Comparison of ENCODE assay signal across 21 mouse cellular contexts in the genomic region with DNA sequence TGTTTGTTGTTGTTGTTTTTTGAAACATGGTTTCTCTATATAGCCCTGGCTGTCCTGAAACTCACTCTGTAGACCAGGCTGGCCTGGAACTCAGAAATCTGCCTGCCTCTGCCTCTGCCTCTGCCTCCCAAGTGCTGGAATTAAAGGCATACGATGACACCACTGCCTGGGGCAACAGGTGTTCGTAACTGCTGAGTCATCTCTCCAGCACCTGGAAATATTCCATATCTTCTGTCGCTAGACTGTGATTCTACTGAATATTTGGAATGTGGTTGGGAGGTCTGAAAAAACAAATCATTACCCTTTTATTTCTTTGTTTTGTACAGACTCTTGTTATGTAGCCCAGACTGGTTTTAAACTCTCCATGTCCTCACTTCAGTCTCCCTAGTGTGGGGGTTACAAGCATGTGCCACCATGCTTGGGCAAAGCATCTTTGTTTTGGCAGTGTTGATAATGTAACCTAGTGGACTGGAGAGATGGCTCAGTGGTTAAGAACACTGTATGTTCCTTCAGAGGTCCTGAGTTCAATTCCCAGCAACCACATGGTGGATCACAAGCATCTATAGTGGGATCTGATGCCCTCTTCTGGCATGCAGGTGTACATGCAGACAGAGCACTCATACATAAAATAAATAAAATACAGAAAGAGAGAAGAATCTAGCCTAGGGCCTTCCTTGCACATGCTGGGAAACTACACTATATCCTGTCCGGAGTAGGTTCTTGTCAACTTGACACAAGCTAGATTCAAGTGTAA. TPM values are rescaled to one million over a fixed set of nuclear protein-coding genes. Genes with fewer than 3 reads are reported as not detected.
A peak's percentile ranks its signal among the peaks of the same experiment; 100 is the strongest.
DNase-seq lines count a peak whose midpoint lies in the region; ATAC-seq and TF ChIP-seq lines count a peak whose summit lies in the region.
"Had no signal": no experiment of that assay in that cellular context is flagged by ENCODE, and none has a peak within 500 bp of the region (broad histone marks: within the 10 kb centered on the region; RNA-seq: fewer than 3 reads in every experiment).

No protein-coding gene starts in this region.

- no peak for TF ChIP-seq POLR2A in liver, adult 2 months (IDR thresholded peaks at IDR 0.05; ENCODE audit: extremely low read depth, insufficient read depth, low read length)
- TF ChIP-seq POLR2A in CH12.LX (IDR thresholded peaks at IDR 0.05; ENCODE audit: low read depth, low read length), result no peak

- in situ Hi-C loops in CH12.LX (cut with MboI; ENCODE audit: low pct_ligation_motif_present, low pct_unique_long_range_greater_than_20kb, low sequenced_read_pairs), result no loop called here

- H3K27me3 ChIP-seq in liver, adult 2 months (ENCODE audit: control insufficient read depth, insufficient read depth, low read length), result no peaks in the 10 kb centered on the region
- no peaks in the 10 kb centered on the region for H3K27me3 ChIP-seq in liver, embryonic 12.5 days (replicated peaks)
- no peaks in the 10 kb centered on the region for H3K27me3 ChIP-seq in CH12.LX (replicated peaks)
- no peaks in the 10 kb centered on the region for H3K27me3 ChIP-seq in intestine, postnatal 0 days (replicated peaks; ENCODE audit: control insufficient read depth, insufficient read depth, low read length)
- H3K27me3 ChIP-seq: embryonic facial prominence, embryonic 12.5 days; hindbrain, embryonic 12.5 days; limb, embryonic 15.5 days had no signal

- peaks cover 18% of the 10 kb centered on the region for H3K4me1 ChIP-seq in liver, adult 2 months (ENCODE audit: control insufficient read depth, insufficient read depth, low read length)
- peaks cover 29% of the 10 kb centered on the region for H3K4me1 ChIP-seq in liver, embryonic 12.5 days
- H3K4me1 ChIP-seq in CH12.LX (ENCODE audit: control insufficient read depth in 1 of 2, insufficient read depth in 2 of 2), result peaks cover 21 to 48% of the 10 kb centered on the region in 2 experiments
- H3K4me1 ChIP-seq in intestine, postnatal 0 days (replicated peaks; ENCODE audit: control insufficient read depth, insufficient read depth, low read length), result peaks cover 13% of the 10 kb centered on the region

- H3K79me2 ChIP-seq in liver, adult 2 months (ENCODE audit: control insufficient read depth, insufficient read depth, low read length), result no peaks in the 10 kb centered on the region
- H3K79me2 ChIP-seq in CH12.LX (replicated peaks; ENCODE audit: control insufficient read depth, extremely low read depth, insufficient read depth, poor library complexity, severe bottlenecking), result no peaks in the 10 kb centered on the region

- no peak overlapping the region for H3K4me3 ChIP-seq in gastrocnemius, adult 2 months
- no peak overlapping the region for H3K4me3 ChIP-seq in liver, adult 2 months (ENCODE audit: insufficient read depth, low read depth, low read length)
- H3K4me3 ChIP-seq in liver, embryonic 12.5 days, result no peak overlapping the region
- H3K4me3 ChIP-seq in CH12.LX (replicated peaks in 1 of 3; ENCODE audit: low read depth in 2 of 3, low read length in 2 of 3, poor library complexity in 1 of 3), result no peak overlapping the region
- H3K4me3 ChIP-seq in intestine, postnatal 0 days (ENCODE audit: low read depth, low read length), result no peak overlapping the region
- H3K4me3 ChIP-seq: embryonic facial prominence, embryonic 12.5 days; hindbrain, embryonic 12.5 days; limb, embryonic 15.5 days had no signal

- H3K36me3 ChIP-seq in liver, adult 2 months (ENCODE audit: control insufficient read depth, insufficient read depth, low read length), result peaks cover 5% of the 10 kb centered on the region; the same call in 1 of the 2 replicates
- H3K36me3 ChIP-seq in liver, embryonic 12.5 days, result no peaks in the 10 kb centered on the region
- H3K36me3 ChIP-seq in CH12.LX (replicated peaks in 1 of 2; ENCODE audit: control insufficient read depth in 1 of 2, insufficient read depth in 1 of 2, low read length in 1 of 2), result peaks cover 14 to 33% of the 10 kb centered on the region in 2 experiments
- H3K36me3 ChIP-seq in intestine, postnatal 0 days (ENCODE audit: control insufficient read depth, insufficient read depth), result peaks cover 19% of the 10 kb centered on the region
- H3K36me3 ChIP-seq: embryonic facial prominence, embryonic 12.5 days; hindbrain, embryonic 12.5 days; limb, embryonic 15.5 days had no signal

- no peak overlapping the region for H3K4me2 ChIP-seq in liver, embryonic 12.5 days
- H3K4me2 ChIP-seq in CH12.LX (ENCODE audit: insufficient read depth, low read depth, poor library complexity, severe bottlenecking), result no peak overlapping the region
- H3K4me2 ChIP-seq in intestine, postnatal 0 days (replicated peaks; ENCODE audit: low read depth), result no peak overlapping the region; the same call in 1 of the 2 replicates
- H3K4me2 ChIP-seq: embryonic facial prominence, embryonic 12.5 days; hindbrain, embryonic 12.5 days; limb, embryonic 15.5 days had no signal

- no peak for ATAC-seq in liver, embryonic 12.5 days
- no peak for ATAC-seq in intestine, postnatal 0 days
- ATAC-seq: forebrain, embryonic 16.5 days had no signal

- TF ChIP-seq RAD21 in CH12.LX (IDR thresholded peaks at IDR 0.05; ENCODE audit: low read depth, low read length), result no peak

- H3K9ac ChIP-seq in liver, adult 2 months (ENCODE audit: low read depth, low read length), result no peak overlapping the region
- no peak overlapping the region for H3K9ac ChIP-seq in liver, embryonic 12.5 days
- no peak overlapping the region for H3K9ac ChIP-seq in CH12.LX (ENCODE audit: insufficient read depth, low read depth)
- no peak overlapping the region for H3K9ac ChIP-seq in intestine, postnatal 0 days (ENCODE audit: low read depth, low read length)
- H3K9ac ChIP-seq: embryonic facial prominence, embryonic 12.5 days; hindbrain, embryonic 12.5 days; limb, embryonic 15.5 days had no signal

- intact Hi-C loops in gastrocnemius, adult 2 months (cut with DNase I), result no loop called here

- TF ChIP-seq CTCF in gastrocnemius, adult 2 months (IDR thresholded peaks at IDR 0.05), result peak; percentile 22; the same call in 1 of the 2 replicates
- no peak for TF ChIP-seq CTCF in liver, adult 2 months (IDR thresholded peaks at IDR 0.05; ENCODE audit: low read depth, low read length)
- TF ChIP-seq CTCF in CH12.LX (conservative IDR thresholded peaks at IDR 0.05 in 1 of 2, IDR thresholded peaks at IDR 0.05 in 1 of 2; ENCODE audit: low read depth in 2 of 2, low read length in 2 of 2), result peak in 1 of 2 experiments; percentile 36; a peak in 3 of 4 replicates
- peak; percentile 55 for TF ChIP-seq CTCF in intestine, postnatal 0 days (IDR thresholded peaks at IDR 0.05; ENCODE audit: low read depth)

- no peaks in the 10 kb centered on the region for H3K9me3 ChIP-seq in liver, embryonic 12.5 days (replicated peaks)
- no peaks in the 10 kb centered on the region for H3K9me3 ChIP-seq in CH12.LX (replicated peaks; ENCODE audit: low read length)
- H3K9me3 ChIP-seq in intestine, postnatal 0 days (ENCODE audit: control insufficient read depth), result no peaks in the 10 kb centered on the region
- H3K9me3 ChIP-seq: embryonic facial prominence, embryonic 12.5 days; hindbrain, embryonic 12.5 days; limb, embryonic 15.5 days had no signal

- dilution Hi-C loops in CH12.LX (cut with MboI; ENCODE audit: extremely low pct_ligation_motif_present, extremely low pct_unique_long_range_greater_than_20kb, low sequenced_read_pairs), result no loop called here

- H3K27ac ChIP-seq in gastrocnemius, adult 2 months, result no peak overlapping the region
- no peak overlapping the region for H3K27ac ChIP-seq in liver, adult 2 months (replicated peaks; ENCODE audit: insufficient read depth, low read depth, low read length)
- H3K27ac ChIP-seq in liver, embryonic 12.5 days, result no peak overlapping the region
- no peak overlapping the region for H3K27ac ChIP-seq in CH12.LX (ENCODE audit: insufficient read depth, low read depth)
- H3K27ac ChIP-seq in intestine, postnatal 0 days (ENCODE audit: low read depth, low read length), result no peak overlapping the region; the same call in 1 of the 2 replicates
- H3K27ac ChIP-seq: embryonic facial prominence, embryonic 12.5 days; hindbrain, embryonic 12.5 days; limb, embryonic 15.5 days had no signal

- 43% methylated on average over 4 of the region's 4 CpGs for WGBS in liver, adult 2 months
- 78% methylated on average over 4 of the region's 4 CpGs for WGBS in liver, embryonic 12.5 days (ENCODE audit: insufficient replicate concordance)
- 51% methylated on average over 4 of the region's 4 CpGs for WGBS in intestine, postnatal 0 days

- DNase-seq in gastrocnemius, adult 2 months, result no peak
- no peak for DNase-seq in gastrocnemius, postnatal 25 days
- peak; percentile 30 for DNase-seq in liver, adult 2 months (ENCODE audit: extremely low read depth, low read depth, low spot score)
- DNase-seq in CH12.LX (ENCODE audit: extremely low read depth), result no peak
- no peak for DNase-seq in cerebellum, adult 9-11 months
- DNase-seq in ovary, postnatal 14 days (ENCODE audit: low spot score), result no peak
- DNase-seq: adrenal gland, postnatal 36 days; cerebellum, adult 2 months; kidney, adult 11 months; kidney, postnatal 14 days; layer of hippocampus, adult 9-11 months; lung, postnatal 10 days; thymus, postnatal 36 days had no signal

- no peak for TF ChIP-seq EP300 in CH12.LX (IDR thresholded peaks at IDR 0.05; ENCODE audit: low read length)

RNA-seq across cellular contexts. Expression of a gene that starts 10.1 kb away (rescaled TPM):
- 10 to 100 TPM; 26.5 to 30.2 TPM for total RNA-seq in gastrocnemius, adult 2 months (2021)
- total RNA-seq in gastrocnemius, postnatal 25 days (2021), result 10 to 100 TPM; 20.4 to 23.3 TPM
- total RNA-seq in liver, adult 2 months (2014; rRNA removed), result 23.4 and 28.5 TPM in 2 replicates
- 26.3 and 39.4 TPM in 2 replicates for polyA plus RNA-seq in liver, adult 2 months (2012; rRNA removed)
- 8.3 and 8.9 TPM in 2 replicates for polyA plus RNA-seq in liver, embryonic 12.5 days (2016; fragmentation: Nextera tagmentation; extraction: Ambion mirVana)
- total RNA-seq in CH12.LX (2012; rRNA removed) (42.1 and 52.1 TPM in 2 replicates), CH12.LX (2014; rRNA removed) (33.3 and 35.5 TPM in 2 replicates)
- polyA plus RNA-seq in CH12.LX (2012; ENCODE audit: insufficient read length, low read depth), result 53.7 and 63.5 TPM in 2 replicates
- polyA plus RNA-seq in intestine, postnatal 0 days (2015; fragmentation: Nextera tagmentation; extraction: Ambion mirVana), result 79.8 and 81.0 TPM in 2 replicates

RNA-seq across cellular contexts. Expression of a gene that starts 12.0 kb away (rescaled TPM):
- total RNA-seq in gastrocnemius, adult 2 months (2021), result not detected
- not detected for total RNA-seq in gastrocnemius, postnatal 25 days (2021)
- 0.74 TPM in 1 of 2 replicates, not detected in the other for total RNA-seq in liver, adult 2 months (2014; rRNA removed)
- 0.49 TPM in 1 of 2 replicates, not detected in the other for polyA plus RNA-seq in liver, adult 2 months (2012; rRNA removed)
- 0.57 TPM in 1 of 2 replicates, not detected in the other for polyA plus RNA-seq in liver, embryonic 12.5 days (2016; fragmentation: Nextera tagmentation; extraction: Ambion mirVana)
- 0.25 and 0.30 TPM in 2 replicates for total RNA-seq in CH12.LX (2012; rRNA removed)
- total RNA-seq in CH12.LX (2014; rRNA removed), result not detected in 2 replicates
- 2.8 and 6.6 TPM in 2 replicates for polyA plus RNA-seq in CH12.LX (2012; ENCODE audit: insufficient read length, low read depth)
- polyA plus RNA-seq in intestine, postnatal 0 days (2015; fragmentation: Nextera tagmentation; extraction: Ambion mirVana), result 0.68 TPM in 1 of 2 replicates, not detected in the other
- total RNA-seq: heart, adult 8-10 months had no signal
- polyA plus RNA-seq: forebrain, embryonic 16.5 days; neural tube, embryonic 14.5 days had no signal

RNA-seq across cellular contexts. Expression of a gene that starts 12.9 kb away (rescaled TPM):
- 1 to 10 TPM in 1 of 2 experiments, not detected in 1; 2.4 TPM for total RNA-seq in gastrocnemius, adult 2 months (2021)
- total RNA-seq in gastrocnemius, postnatal 25 days (2021), result 1 to 10 TPM; 2.4 to 8.7 TPM
- total RNA-seq in liver, adult 2 months (2014; rRNA removed), result 4.9 and 6.7 TPM in 2 replicates
- 2.6 and 4.2 TPM in 2 replicates for polyA plus RNA-seq in liver, adult 2 months (2012; rRNA removed)
- polyA plus RNA-seq in liver, embryonic 12.5 days (2016; fragmentation: Nextera tagmentation; extraction: Ambion mirVana), result 60.5 and 65.1 TPM in 2 replicates
- total RNA-seq in CH12.LX (2012; rRNA removed) (56.9 and 60.0 TPM in 2 replicates), CH12.LX (2014; rRNA removed) (12.0 and 24.9 TPM in 2 replicates)
- 69.4 and 71.3 TPM in 2 replicates for polyA plus RNA-seq in CH12.LX (2012; ENCODE audit: insufficient read length, low read depth)
- 26.4 and 37.5 TPM in 2 replicates for polyA plus RNA-seq in intestine, postnatal 0 days (2015; fragmentation: Nextera tagmentation; extraction: Ambion mirVana)

RNA-seq across cellular contexts. Expression of a gene that starts 16.6 kb away (rescaled TPM):
- total RNA-seq in gastrocnemius, adult 2 months (2021), result 10 to 100 TPM; 19.4 to 21.7 TPM
- total RNA-seq in gastrocnemius, postnatal 25 days (2021), result 10 to 100 TPM; 15.9 to 17.5 TPM
- 9.5 and 10.7 TPM in 2 replicates for total RNA-seq in liver, adult 2 months (2014; rRNA removed)
- polyA plus RNA-seq in liver, adult 2 months (2012; rRNA removed), result 11.2 and 12.7 TPM in 2 replicates
- 4.1 and 8.9 TPM in 2 replicates for polyA plus RNA-seq in liver, embryonic 12.5 days (2016; fragmentation: Nextera tagmentation; extraction: Ambion mirVana)
- total RNA-seq in CH12.LX (2012; rRNA removed) (13.2 and 16.0 TPM in 2 replicates), CH12.LX (2014; rRNA removed) (37.1 and 45.1 TPM in 2 replicates)
- 6.1 and 14.9 TPM in 2 replicates for polyA plus RNA-seq in CH12.LX (2012; ENCODE audit: insufficient read length, low read depth)
- polyA plus RNA-seq in intestine, postnatal 0 days (2015; fragmentation: Nextera tagmentation; extraction: Ambion mirVana), result 15.7 and 27.1 TPM in 2 replicates

RNA-seq across cellular contexts. Expression of a gene that starts 16.7 kb away (rescaled TPM):
- under 1 TPM; 0.14 to 0.61 TPM for total RNA-seq in gastrocnemius, adult 2 months (2021)
- total RNA-seq in gastrocnemius, postnatal 25 days (2021), result under 1 TPM; 0.77 to 0.86 TPM
- not detected in 2 replicates for total RNA-seq in liver, adult 2 months (2014; rRNA removed)
- polyA plus RNA-seq in liver, adult 2 months (2012; rRNA removed), result 0.75 TPM in 1 of 2 replicates, not detected in the other
- polyA plus RNA-seq in liver, embryonic 12.5 days (2016; fragmentation: Nextera tagmentation; extraction: Ambion mirVana), result 0.88 and 2.1 TPM in 2 replicates
- total RNA-seq in CH12.LX (2012; rRNA removed), result not detected in 2 replicates
- 0.09 TPM in 1 of 2 replicates, not detected in the other for total RNA-seq in CH12.LX (2014; rRNA removed)
- polyA plus RNA-seq in CH12.LX (2012; ENCODE audit: insufficient read length, low read depth), result 1.2 TPM in 2 replicates
- 2.5 and 2.7 TPM in 2 replicates for polyA plus RNA-seq in intestine, postnatal 0 days (2015; fragmentation: Nextera tagmentation; extraction: Ambion mirVana)
